Mouse (Mus musculus) liver, embryonic 14.5 days (tissue): ENCODE results near the gene Satb1.

ENCODE experiments used
- CTCF ChIP-seq: IDR thresholded peaks from 2 replicates; pipeline ENCODE4 v1.5.1; 2016; ENCODE audit warnings: antibody characterized with exemption, low read depth, control low read depth
- EP300 ChIP-seq: IDR thresholded peaks from 2 replicates; pipeline ENCODE4 v1.6.1; 2016; ENCODE audit warnings: antibody characterized with exemption, low read depth

DNA sequence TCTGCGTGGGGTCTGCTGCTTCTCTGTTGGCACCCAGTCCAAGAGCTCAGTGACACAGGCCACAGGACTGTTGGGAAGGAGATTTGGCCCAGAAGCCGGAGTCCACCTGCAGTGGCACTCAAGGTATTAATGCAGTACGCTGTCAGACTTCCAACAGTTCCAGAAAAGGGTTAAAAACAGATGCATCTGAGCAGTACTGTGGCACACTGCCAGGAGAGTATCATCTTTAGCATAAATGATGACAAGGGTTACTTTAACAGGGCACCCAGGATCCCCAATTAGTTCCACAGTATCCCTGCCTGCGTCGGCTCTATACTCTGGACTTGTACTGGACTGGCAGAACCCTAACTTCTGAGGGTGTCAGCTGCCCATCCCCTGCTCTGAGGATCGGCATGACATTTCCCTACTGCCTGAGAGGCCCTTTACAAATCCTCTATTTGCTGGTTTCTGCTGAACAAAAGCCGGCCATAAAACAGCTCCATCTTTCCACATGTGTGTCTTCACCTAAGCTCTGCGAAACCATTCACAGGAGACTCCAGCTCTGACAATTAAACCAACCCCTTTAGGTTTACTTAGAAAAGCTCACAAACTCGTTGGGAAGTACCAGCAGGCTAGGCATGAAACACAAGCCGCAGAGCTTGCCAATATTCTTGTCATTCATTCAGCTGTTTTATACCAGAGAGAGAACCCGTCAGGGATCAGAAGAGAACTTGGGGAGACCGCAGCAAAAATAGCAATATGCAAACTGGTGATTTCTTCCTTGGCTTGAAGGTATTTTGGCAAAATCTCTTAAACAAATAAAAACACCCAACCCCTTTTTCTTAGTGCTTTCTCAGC is 26.7 kb downstream of the Satb1 start:
- TF ChIP-seq CTCF, result no peak
- no peak for TF ChIP-seq EP300
